Mouse (Mus musculus) CH12.LX (cell line): ENCODE data around the gene Iars. TPM values are rescaled to one million over a fixed set of nuclear protein-coding genes. Genes with fewer than 3 reads are reported as not detected.

Experiments
- DNase-seq: peaks from one replicate; pipeline ENCODE4 v3.0.0-alpha.2; 2013; ENCODE audit errors: extremely low read depth
- H3K27ac ChIP-seq: 2 replicates; pipeline ENCODE4 v1.5.1; 2012; ENCODE audit warnings: low read depth, mild to moderate bottlenecking, control low read depth, moderate library complexity; ENCODE audit not compliant: insufficient read depth
- H3K27me3 ChIP-seq: replicated peaks from 2 replicates; pipeline ENCODE3; 2012; ENCODE audit warnings: inconsistent platforms
- H3K36me3 ChIP-seq, 2 experiments: replicated peaks in 1 of 2; 2 replicates each; pipeline versions ENCODE3 to v1.6.1; 2012; ENCODE audit warnings: inconsistent platforms in 1 of 2, low read length in 1 of 2, mild to moderate bottlenecking in 1 of 2, mixed read lengths in 1 of 2, moderate library complexity in 1 of 2; ENCODE audit not compliant: control insufficient read depth in 1 of 2, insufficient read depth in 1 of 2
- H3K4me1 ChIP-seq, 2 experiments: 2 replicates each; pipeline ENCODE4 v1.6.1; 2012; ENCODE audit warnings: inconsistent platforms in 1 of 2, moderate library complexity in 1 of 2; ENCODE audit not compliant: insufficient read depth in 2 of 2, control insufficient read depth in 1 of 2
- H3K4me2 ChIP-seq: 2 replicates; pipeline ENCODE4 v1.6.1; 2012; ENCODE audit warnings: low read depth, mild to moderate bottlenecking, control low read depth; ENCODE audit not compliant: poor library complexity, insufficient read depth, severe bottlenecking
- H3K4me3 ChIP-seq, 3 experiments: fragments of 150-350 bp in 1 of 3; sonication (generic) in 1 of 3; replicated peaks in 1 of 3; 2 replicates each; pipeline versions ENCODE3 to v1.5.1; 2011 to 2012; ENCODE audit warnings: low read depth in 2 of 3, low read length in 2 of 3, mild to moderate bottlenecking in 2 of 3, moderate library complexity in 2 of 3, control low read depth in 1 of 3, improper control_type of control experiment in 1 of 3, inconsistent platforms in 1 of 3, mixed read lengths in 1 of 3; ENCODE audit not compliant: poor library complexity in 1 of 3
- H3K79me2 ChIP-seq: replicated peaks from 2 replicates; pipeline ENCODE4 v1.6.1; 2012; ENCODE audit warnings: mild to moderate bottlenecking, moderate library complexity; ENCODE audit not compliant: control insufficient read depth, poor library complexity, insufficient read depth, severe bottlenecking; ENCODE audit errors: extremely low read depth
- H3K9ac ChIP-seq: 2 replicates; pipeline ENCODE4 v1.6.1; 2012; ENCODE audit warnings: low read depth, mild to moderate bottlenecking, control low read depth, moderate library complexity; ENCODE audit not compliant: insufficient read depth
- H3K9me3 ChIP-seq: replicated peaks from 2 replicates; pipeline ENCODE3; 2012; ENCODE audit warnings: low read length, inconsistent platforms, mixed read lengths
- E2F4 ChIP-seq: IDR thresholded peaks from 2 replicates; pipeline ENCODE4 v1.6.1; 2011; ENCODE audit warnings: low read depth, low read length, improper control_type of control experiment; ENCODE audit not compliant: insufficient replicate concordance
- ELF1 ChIP-seq: IDR thresholded peaks from 2 replicates; pipeline ENCODE4 v1.6.1; 2014; ENCODE audit warnings: low read depth, mild to moderate bottlenecking, inconsistent platforms, low read length, improper control_type of control experiment
- EP300 ChIP-seq: IDR thresholded peaks from 2 replicates; pipeline ENCODE4 v1.6.1; 2011; ENCODE audit warnings: low read length, improper control_type of control experiment
- ETS1 ChIP-seq: conservative IDR thresholded peaks from 2 replicates; pipeline ENCODE4 v1.6.1; 2012; ENCODE audit warnings: low read depth, mild to moderate bottlenecking, inconsistent platforms, low read length, improper control_type of control experiment, moderate library complexity
- JUN ChIP-seq: IDR thresholded peaks from 2 replicates; pipeline ENCODE4 v1.6.1; 2011; ENCODE audit warnings: low read depth, mild to moderate bottlenecking, low read length, improper control_type of control experiment, moderate library complexity; ENCODE audit not compliant: insufficient read depth
- MXI1 ChIP-seq: IDR thresholded peaks from 2 replicates; pipeline ENCODE4 v1.6.1; 2011; ENCODE audit warnings: mild to moderate bottlenecking, low read depth, low read length, improper control_type of control experiment
- MYC ChIP-seq: IDR thresholded peaks from 2 replicates; pipeline ENCODE4 v1.6.1; 2011; ENCODE audit warnings: low read depth, mild to moderate bottlenecking, improper control_type of control experiment, low read length
- NELFE ChIP-seq: IDR thresholded peaks from 2 replicates; pipeline ENCODE4 v1.6.1; 2011; ENCODE audit warnings: low read depth, low read length, improper control_type of control experiment
- NRF1 ChIP-seq: IDR thresholded peaks from 2 replicates; pipeline ENCODE4 v1.6.1; 2014; ENCODE audit warnings: low read depth, mild to moderate bottlenecking, inconsistent platforms, low read length, improper control_type of control experiment, moderate library complexity
- PAX5 ChIP-seq: IDR thresholded peaks from 2 replicates; pipeline ENCODE4 v1.6.1; 2012; ENCODE audit warnings: low read length, inconsistent platforms, mixed read lengths
- POLR2AphosphoS2 ChIP-seq: IDR thresholded peaks from 2 replicates; pipeline ENCODE4 v1.6.1; 2011; ENCODE audit warnings: low read depth, low read length, improper control_type of control experiment
- RAD21 ChIP-seq: IDR thresholded peaks from 2 replicates; pipeline ENCODE4 v1.6.1; 2011; ENCODE audit warnings: low read depth, mild to moderate bottlenecking, low read length, improper control_type of control experiment, moderate library complexity
- RCOR1 ChIP-seq: conservative IDR thresholded peaks from 2 replicates; pipeline ENCODE4 v1.6.1; 2012; ENCODE audit warnings: low read depth, mild to moderate bottlenecking, inconsistent platforms, low read length, improper control_type of control experiment
- SMC3 ChIP-seq: IDR thresholded peaks from 2 replicates; pipeline ENCODE4 v1.6.1; 2011; ENCODE audit warnings: low read depth, low read length, improper control_type of control experiment
- TBP ChIP-seq: conservative IDR thresholded peaks from 2 replicates; pipeline ENCODE4 v1.6.1; 2011; ENCODE audit warnings: low read depth, low read length, improper control_type of control experiment
- TCF12 ChIP-seq: IDR thresholded peaks from 2 replicates; pipeline ENCODE4 v1.6.1; 2014; ENCODE audit warnings: low read depth, mild to moderate bottlenecking, inconsistent platforms, low read length, improper control_type of control experiment
- USF2 ChIP-seq: conservative IDR thresholded peaks from 2 replicates; pipeline ENCODE4 v1.6.1; 2011; ENCODE audit warnings: low read depth, low read length, improper control_type of control experiment
- ZNF384 ChIP-seq: IDR thresholded peaks from 2 replicates; pipeline ENCODE4 v1.6.1; 2012; ENCODE audit warnings: low read depth, low read length, improper control_type of control experiment, inconsistent platforms
- dilution Hi-C: fragments of 300-500 bp; cut with MboI; formaldehyde crosslinking; loops from 2 replicates; pipeline ENCODE4 v1.14.3; 2020; ENCODE audit warnings: low sequenced_read_pairs; ENCODE audit not compliant: extremely low pct_unique_long_range_greater_than_20kb, extremely low pct_ligation_motif_present
- in situ Hi-C: fragments of 300-500 bp; cut with MboI; formaldehyde crosslinking; loops from 3 replicates; pipeline ENCODE4 v1.14.3; 2019; ENCODE audit warnings: low sequenced_read_pairs, low pct_ligation_motif_present, low pct_unique_long_range_greater_than_20kb, mixed read lengths
- polyA plus RNA-seq: library from polyadenylated mRNA; unstranded; fragments of >175 nt; gene quantifications from 2 replicates; pipeline ENCODE4 v1.2.1, GENCODE M21; 2012; ENCODE audit warnings: low read depth; ENCODE audit not compliant: insufficient read length
- total RNA-seq, 2 experiments: library from RNA; depleted of rRNA; stranded (reverse); fragments of 300-350 nt in 1 of 2; fragments of >200 nt in 1 of 2; gene quantifications; 2 replicates each; pipeline ENCODE4 v1.2.3; 2012 to 2014

Iars gene
- total and polyA plus RNA-seq, 3 experiments, result 88.2 to 160 (median 141) TPM

DNA sequence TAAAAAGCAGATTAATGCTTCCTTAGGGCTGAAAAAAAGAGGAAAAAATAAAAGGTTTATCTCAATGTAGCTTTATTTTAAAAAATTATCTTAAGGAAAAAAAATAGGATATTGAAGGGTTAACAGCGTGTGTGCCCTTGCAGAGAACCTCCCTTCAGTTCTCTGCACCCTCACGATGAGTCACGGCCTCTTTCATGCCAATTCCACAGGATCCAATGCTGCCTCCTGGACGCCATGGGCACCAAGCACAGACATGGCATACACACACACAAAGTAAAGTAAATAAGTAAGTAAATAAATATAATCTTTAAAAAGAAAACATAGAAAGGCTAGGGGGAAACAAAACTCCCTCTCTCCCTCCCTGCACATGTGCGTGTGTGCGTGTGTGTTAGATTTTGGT is 39.2 kb upstream of the Iars start:
- no peaks in the 10 kb centered on the region for H3K9me3 ChIP-seq
- no peaks in the 10 kb centered on the region for H3K27me3 ChIP-seq
- no peak for TF ChIP-seq E2F4
- no peak for TF ChIP-seq ZNF384
- no peak for TF ChIP-seq MXI1
- no peak for TF ChIP-seq RAD21
- TF ChIP-seq NELFE, result no peak
- no peak for TF ChIP-seq TCF12
- TF ChIP-seq EP300, result no peak
- TF ChIP-seq PAX5, result no peak
- no peak for TF ChIP-seq ETS1
- no peak for TF ChIP-seq POLR2AphosphoS2
- TF ChIP-seq ELF1, result no peak
- no peak for TF ChIP-seq JUN
- TF ChIP-seq RCOR1, result no peak
- no peak for TF ChIP-seq NRF1
- peaks cover 4 to 30% of the 10 kb centered on the region in 2 experiments for H3K36me3 ChIP-seq
- DNase-seq, result no peak
- no peak overlapping the region for H3K27ac ChIP-seq
- H3K4me2 ChIP-seq, result no peak overlapping the region
- H3K79me2 ChIP-seq, result no peaks in the 10 kb centered on the region
- in situ Hi-C loops, result loop anchor here (10.0 kb wide), 1 partner anchor 198 kb away; no protein-coding TSS in a partner anchor
- H3K9ac ChIP-seq, result no peak overlapping the region
- H3K4me3 ChIP-seq, result no peak overlapping the region
- H3K4me1 ChIP-seq, result peaks cover 0 to 10% of the 10 kb centered on the region in 2 experiments; a peak in 1 of 4 replicates
- dilution Hi-C loops, result no loop called here

- no peak for TF ChIP-seq USF2
- no peak for TF ChIP-seq SMC3
- no peak for TF ChIP-seq MYC
- TF ChIP-seq RAD21, result no peak
- TF ChIP-seq TCF12, result no peak
- no peak for TF ChIP-seq E2F4
- no peak for TF ChIP-seq TBP
- TF ChIP-seq EP300, result no peak
- TF ChIP-seq, all 38 proteins: peak for 0
- in situ Hi-C loops (loop anchor here (10.0 kb wide), 1 partner anchor 199 kb away; no protein-coding TSS in a partner anchor), dilution Hi-C loops (no loop called here)
- peaks cover 0 to 10% of the 10 kb centered on the region in 2 experiments; a peak in 1 of 4 replicates for H3K4me1 ChIP-seq
- H3K27me3 ChIP-seq, result no peaks in the 10 kb centered on the region
- DNase-seq, result no peak
- H3K4me3 ChIP-seq, result no peak overlapping the region
- peaks cover 4 to 24% of the 10 kb centered on the region in 2 experiments for H3K36me3 ChIP-seq
- no peak overlapping the region for H3K27ac ChIP-seq
- H3K79me2 ChIP-seq, result no peaks in the 10 kb centered on the region
- no peak overlapping the region for H3K9ac ChIP-seq
- H3K4me2 ChIP-seq, result no peak overlapping the region
- H3K9me3 ChIP-seq, result no peaks in the 10 kb centered on the region
Observed at GRCm38 (mm10) chr13:49643669-49644362, 38.1 kb upstream of the Iars start.
